Mouse (Mus musculus): Measurements from ENCODE around the gene C4b. TPM values are rescaled to one million over a fixed set of nuclear protein-coding genes. Genes with fewer than 3 reads are reported as not detected.

Gene C4b
- polyA plus RNA-seq, 1 experiment from 2014 or later: 0.39 TPM

- H3K36me3 ChIP-seq (ENCODE audit: control insufficient read depth, insufficient read depth, low read length): no peaks in the 10 kb centered on the region
- WGBS: 86% methylated on average over 26 of the region's 26 CpGs
- no peak overlapping the region for H3K4me3 ChIP-seq (ENCODE audit: low read depth, low read length)
- no peak overlapping the region for H3K9ac ChIP-seq (ENCODE audit: low read depth, low read length)
- ATAC-seq: no peak
- H3K9me3 ChIP-seq (replicated peaks; ENCODE audit: control insufficient read depth, low read length, poor library complexity, severe bottlenecking): no peaks in the 10 kb centered on the region
- no peaks in the 10 kb centered on the region for H3K27me3 ChIP-seq (ENCODE audit: control insufficient read depth, insufficient read depth, low read depth, low read length)
- H3K4me1 ChIP-seq (ENCODE audit: control insufficient read depth, insufficient read depth, low read length): no peaks in the 10 kb centered on the region
- H3K4me2 ChIP-seq (ENCODE audit: low read length): no peak overlapping the region
- no peak overlapping the region for H3K27ac ChIP-seq (ENCODE audit: low read length)
Observed at GRCm38 (mm10) chr17:34680191-34680590, 63.5 kb downstream of the C4b start.

Small RNA genes within 50 kb of the gene (microRNA-seq; reads per million reads assigned to microRNA genes)
- gene Gm27471: not detected

Other genes starting within 250 kb of the C4b start
- not detected in 2 replicates for gene Btnl6, start 226.5 kb downstream of the C4b start, polyA plus RNA-seq (2015; fragmentation: Nextera tagmentation; extraction: Ambion mirVana)
- gene Notch4, start 179.6 kb downstream of the C4b start, polyA plus RNA-seq (2015; fragmentation: Nextera tagmentation; extraction: Ambion mirVana): 5.9 and 6.7 TPM in 2 replicates
- gene Gpsm3, start 154.1 kb downstream of the C4b start, polyA plus RNA-seq (2015; fragmentation: Nextera tagmentation; extraction: Ambion mirVana): 3.9 and 4.3 TPM in 2 replicates
- 9.4 and 9.7 TPM in 2 replicates for gene Pbx2, start 152.6 kb downstream of the C4b start, polyA plus RNA-seq (2015; fragmentation: Nextera tagmentation; extraction: Ambion mirVana)
- 0.95 and 1.1 TPM in 2 replicates for gene Ager, start 146.0 kb downstream of the C4b start, polyA plus RNA-seq (2015; fragmentation: Nextera tagmentation; extraction: Ambion mirVana)
- gene Rnf5, start 140.2 kb downstream of the C4b start, polyA plus RNA-seq (2015; fragmentation: Nextera tagmentation; extraction: Ambion mirVana): 291 and 298 TPM in 2 replicates
- gene Agpat1, start 139.6 kb downstream of the C4b start, polyA plus RNA-seq (2015; fragmentation: Nextera tagmentation; extraction: Ambion mirVana): 118 TPM in 2 replicates
- 6.1 and 6.3 TPM in 2 replicates for gene Egfl8, start 127.9 kb downstream of the C4b start, polyA plus RNA-seq (2015; fragmentation: Nextera tagmentation; extraction: Ambion mirVana)
- 19.9 and 21.0 TPM in 2 replicates for gene Ppt2, start 115.4 kb downstream of the C4b start, polyA plus RNA-seq (2015; fragmentation: Nextera tagmentation; extraction: Ambion mirVana)
- 10.3 and 11.5 TPM in 2 replicates for gene Prrt1, start 114.3 kb downstream of the C4b start, polyA plus RNA-seq (2015; fragmentation: Nextera tagmentation; extraction: Ambion mirVana)
- 15.4 and 17.9 TPM in 2 replicates for gene Fkbpl, start 99.1 kb downstream of the C4b start, polyA plus RNA-seq (2015; fragmentation: Nextera tagmentation; extraction: Ambion mirVana)
- 119 and 123 TPM in 2 replicates for gene Atf6b, start 96.7 kb downstream of the C4b start, polyA plus RNA-seq (2015; fragmentation: Nextera tagmentation; extraction: Ambion mirVana)
- gene Tnxb, start 73.3 kb downstream of the C4b start, polyA plus RNA-seq (2015; fragmentation: Nextera tagmentation; extraction: Ambion mirVana): 0.14 and 0.15 TPM in 2 replicates
- gene Cyp21a1, start 60.7 kb upstream of the C4b start, polyA plus RNA-seq (2015; fragmentation: Nextera tagmentation; extraction: Ambion mirVana): not detected in 2 replicates
- gene Stk19, start 93.1 kb upstream of the C4b start, polyA plus RNA-seq (2015; fragmentation: Nextera tagmentation; extraction: Ambion mirVana): 40.6 and 43.2 TPM in 2 replicates
- 73.1 and 73.2 TPM in 2 replicates for gene Dxo, start 93.1 kb upstream of the C4b start, polyA plus RNA-seq (2015; fragmentation: Nextera tagmentation; extraction: Ambion mirVana)
- 62.1 and 62.4 TPM in 2 replicates for gene Skiv2l, start 106.3 kb upstream of the C4b start, polyA plus RNA-seq (2015; fragmentation: Nextera tagmentation; extraction: Ambion mirVana)
- gene Nelfe, start 106.5 kb upstream of the C4b start, polyA plus RNA-seq (2015; fragmentation: Nextera tagmentation; extraction: Ambion mirVana): 79.8 and 86.5 TPM in 2 replicates
- gene Cfb, start 118.6 kb upstream of the C4b start, polyA plus RNA-seq (2015; fragmentation: Nextera tagmentation; extraction: Ambion mirVana): 0.51 and 1.4 TPM in 2 replicates
- gene Zbtb12, start 135.6 kb upstream of the C4b start, polyA plus RNA-seq (2015; fragmentation: Nextera tagmentation; extraction: Ambion mirVana): 12.4 and 13.1 TPM in 2 replicates
- 0.16 TPM in 1 of 2 replicates, not detected in the other for gene Gm20547, start 138.2 kb upstream of the C4b start, polyA plus RNA-seq (2015; fragmentation: Nextera tagmentation; extraction: Ambion mirVana)
- 1.6 and 2.4 TPM in 2 replicates for gene C2, start 154.4 kb upstream of the C4b start, polyA plus RNA-seq (2015; fragmentation: Nextera tagmentation; extraction: Ambion mirVana)
- gene Ehmt2, start 154.6 kb upstream of the C4b start, polyA plus RNA-seq (2015; fragmentation: Nextera tagmentation; extraction: Ambion mirVana): 99.8 and 102 TPM in 2 replicates
- gene Slc44a4, start 170.6 kb upstream of the C4b start, polyA plus RNA-seq (2015; fragmentation: Nextera tagmentation; extraction: Ambion mirVana): 0.09 TPM in 1 of 2 replicates, not detected in the other
- 38.6 and 42.3 TPM in 2 replicates for gene Neu1, start 187.4 kb upstream of the C4b start, polyA plus RNA-seq (2015; fragmentation: Nextera tagmentation; extraction: Ambion mirVana)
- 0.24 TPM in 1 of 2 replicates, not detected in the other for gene Hspa1b, start 215.4 kb upstream of the C4b start, polyA plus RNA-seq (2015; fragmentation: Nextera tagmentation; extraction: Ambion mirVana)
- not detected in 2 replicates for gene Gm20481, start 226.0 kb upstream of the C4b start, polyA plus RNA-seq (2015; fragmentation: Nextera tagmentation; extraction: Ambion mirVana)
- 13.4 and 19.3 TPM in 2 replicates for gene Hspa1a, start 228.3 kb upstream of the C4b start, polyA plus RNA-seq (2015; fragmentation: Nextera tagmentation; extraction: Ambion mirVana)
- 2.0 and 2.4 TPM in 2 replicates for gene Hspa1l, start 228.8 kb upstream of the C4b start, polyA plus RNA-seq (2015; fragmentation: Nextera tagmentation; extraction: Ambion mirVana)
- gene Lsm2, start 238.0 kb upstream of the C4b start, polyA plus RNA-seq (2015; fragmentation: Nextera tagmentation; extraction: Ambion mirVana): 97.2 and 107 TPM in 2 replicates